Mouse (Mus musculus) liver, adult 2 months (tissue): ENCODE results near the gene Rbm14. TPM values are rescaled to one million over a fixed set of nuclear protein-coding genes. Genes with fewer than 3 reads are reported as not detected.
A peak's percentile ranks its signal among the peaks of the same experiment; 100 is the strongest.
"Not testable (repeated sequence)": the region's sequence is repeated elsewhere in the genome, so short reads cannot be mapped to it uniquely, and the experiment has no call there.

Experiments used
- DNase-seq: peaks from one replicate; pipeline ENCODE4 v3.0.0-alpha.2; 2011; ENCODE audit warnings: low read depth, low spot score; ENCODE audit errors: extremely low read depth
- H3K27ac ChIP-seq: fragments of 200-500 bp; replicated peaks from 2 replicates; pipeline ENCODE4 v1.5.1; 2012; ENCODE audit warnings: low read depth, mild to moderate bottlenecking, control low read depth, inconsistent platforms, low read length; ENCODE audit not compliant: insufficient read depth
- H3K27me3 ChIP-seq: fragments of 200-500 bp; 2 replicates; pipeline ENCODE4 v1.6.1; 2012; ENCODE audit warnings: mild to moderate bottlenecking, moderate library complexity, low read length, inconsistent platforms; ENCODE audit not compliant: control insufficient read depth, insufficient read depth
- H3K36me3 ChIP-seq: fragments of 200-500 bp; 2 replicates; pipeline ENCODE4 v1.6.1; 2012; ENCODE audit warnings: low read length, inconsistent platforms; ENCODE audit not compliant: control insufficient read depth, insufficient read depth
- H3K4me1 ChIP-seq: fragments of 200-500 bp; 2 replicates; pipeline ENCODE4 v1.6.1; 2011; ENCODE audit warnings: low read length; ENCODE audit not compliant: control insufficient read depth, insufficient read depth
- H3K4me3 ChIP-seq: fragments of 200-500 bp; 2 replicates; pipeline ENCODE4 v1.5.1; 2011; ENCODE audit warnings: low read depth, mild to moderate bottlenecking, control low read depth, low read length, moderate library complexity; ENCODE audit not compliant: insufficient read depth
- H3K79me2 ChIP-seq: fragments of 200-500 bp; 2 replicates; pipeline ENCODE4 v1.6.1; 2012; ENCODE audit warnings: inconsistent platforms, mild to moderate bottlenecking, low read length, moderate library complexity; ENCODE audit not compliant: control insufficient read depth, insufficient read depth
- H3K9ac ChIP-seq: fragments of 200-500 bp; 2 replicates; pipeline ENCODE4 v1.6.1; 2012; ENCODE audit warnings: low read depth, mild to moderate bottlenecking, control low read depth, inconsistent platforms, low read length
- CTCF ChIP-seq: fragments of 200-500 bp; IDR thresholded peaks from 2 replicates; pipeline ENCODE4 v1.5.1; 2011; ENCODE audit warnings: low read depth, low read length, control low read depth
- POLR2A ChIP-seq: fragments of 200-500 bp; IDR thresholded peaks from 2 replicates; pipeline ENCODE4 v1.6.1; 2011; ENCODE audit warnings: low read length, control low read depth; ENCODE audit not compliant: insufficient read depth; ENCODE audit errors: extremely low read depth
- WGBS: fragments of 180-500 bp; shearing (Covaris S2); methylation state at CpG from one replicate; pipeline ENCODE4 v1.1.7; 2018; 5-methylcytosine and 5-hydroxymethylcytosine counted together
- polyA plus RNA-seq: library from polyadenylated mRNA; depleted of rRNA; stranded (reverse); fragments of >200 nt; gene quantifications from 2 replicates; pipeline ENCODE4 v1.2.3, GENCODE M21; 2012
- total RNA-seq: library from RNA; depleted of rRNA; stranded (reverse); fragments of >200 nt; gene quantifications from 2 replicates; pipeline ENCODE4 v1.2.3, GENCODE M21; 2014

Gene Rbm14
- total and polyA plus RNA-seq, 2 experiments = 9.0 to 26.1 TPM

DNA sequence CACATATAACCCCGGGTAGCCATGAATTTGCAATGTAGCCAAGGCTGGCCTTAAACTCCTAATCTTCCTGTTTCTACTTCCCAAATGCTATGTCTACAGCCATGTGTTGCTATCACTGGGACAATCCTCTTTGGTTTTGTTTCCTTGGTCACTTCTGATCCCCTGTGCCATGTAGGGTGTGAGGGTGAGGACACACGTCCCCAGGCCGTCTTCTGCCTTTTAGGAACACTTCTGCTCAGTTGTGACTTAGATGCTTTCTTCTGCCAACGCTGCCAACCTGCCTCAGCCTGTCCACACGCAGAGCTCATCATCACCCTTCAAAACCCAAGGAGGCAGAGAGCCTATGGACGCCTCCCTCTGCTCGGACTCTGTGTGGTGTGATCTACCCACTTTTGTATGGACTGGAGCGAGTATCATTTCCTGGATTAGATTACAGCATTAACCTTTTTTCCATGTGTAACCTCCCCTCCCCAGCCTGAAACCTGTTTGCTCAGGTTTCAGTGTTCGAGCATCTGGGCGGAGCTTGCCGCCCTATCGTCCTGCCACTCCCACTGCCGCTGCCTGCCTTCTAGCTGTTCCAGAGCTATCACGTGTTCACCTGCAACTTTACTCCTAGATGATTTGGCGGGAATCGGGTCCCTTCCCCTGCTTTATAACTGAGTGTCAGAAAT is 17.1 kb upstream of the Rbm14 start:
- peak; percentile 85 for DNase-seq
- H3K79me2 ChIP-seq = peaks cover 16% of the 10 kb centered on the region
- H3K27me3 ChIP-seq = no peaks in the 10 kb centered on the region
- H3K4me1 ChIP-seq = peaks cover 22% of the 10 kb centered on the region
- WGBS = 21% methylated on average over 16 of the region's 16 CpGs
- peaks cover 67% of the 10 kb centered on the region for H3K36me3 ChIP-seq
- no peak overlapping the region for H3K4me3 ChIP-seq
- TF ChIP-seq POLR2A (no peak), CTCF (no peak)
- peak overlapping the region; percentile 83 for H3K27ac ChIP-seq
- peak overlapping the region; percentile 20; the same call in 1 of the 2 replicates for H3K9ac ChIP-seq

DNA sequence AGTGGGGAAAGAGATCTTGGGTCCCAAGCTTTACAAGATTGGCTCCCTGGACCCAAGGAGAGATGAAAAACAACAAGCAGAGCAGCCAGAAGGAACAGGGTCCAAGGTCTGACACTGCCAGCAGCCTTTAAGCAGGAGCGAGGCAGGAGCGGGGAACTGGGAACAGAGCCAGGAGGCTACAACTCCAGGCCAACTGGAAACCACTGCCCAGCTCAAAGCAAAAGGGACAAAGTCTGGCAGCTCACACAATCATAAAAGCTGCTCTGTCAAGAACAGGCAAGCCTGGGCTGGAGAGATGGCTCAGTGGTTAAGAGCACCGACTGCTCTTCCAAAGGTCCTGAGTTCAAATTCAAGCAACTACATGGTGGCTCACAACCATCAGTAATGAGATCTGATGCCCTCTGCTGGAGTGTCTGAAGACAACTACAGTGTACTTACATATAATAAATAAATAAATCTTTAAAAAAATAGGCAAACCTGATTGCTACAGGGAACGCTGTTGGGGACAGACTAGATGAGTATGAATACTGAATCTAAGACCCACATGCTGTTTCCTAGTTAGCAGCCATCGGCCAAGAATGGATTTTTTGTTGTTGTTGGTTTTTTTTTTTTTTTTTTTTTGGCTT is 9.4 kb upstream of the Rbm14 start:
- H3K36me3 ChIP-seq = peaks cover 16% of the 10 kb centered on the region
- H3K4me1 ChIP-seq = peaks cover 9% of the 10 kb centered on the region
- peak overlapping the region; percentile 43 for H3K27ac ChIP-seq
- no peak overlapping the region for H3K9ac ChIP-seq
- no peak overlapping the region for H3K4me3 ChIP-seq
- WGBS = 12% methylated on average over 5 of the region's 5 CpGs
- TF ChIP-seq POLR2A (no peak), CTCF (no peak)
- no peaks in the 10 kb centered on the region for H3K27me3 ChIP-seq
- DNase-seq = peak; percentile 98
- H3K79me2 ChIP-seq = no peaks in the 10 kb centered on the region

DNA sequence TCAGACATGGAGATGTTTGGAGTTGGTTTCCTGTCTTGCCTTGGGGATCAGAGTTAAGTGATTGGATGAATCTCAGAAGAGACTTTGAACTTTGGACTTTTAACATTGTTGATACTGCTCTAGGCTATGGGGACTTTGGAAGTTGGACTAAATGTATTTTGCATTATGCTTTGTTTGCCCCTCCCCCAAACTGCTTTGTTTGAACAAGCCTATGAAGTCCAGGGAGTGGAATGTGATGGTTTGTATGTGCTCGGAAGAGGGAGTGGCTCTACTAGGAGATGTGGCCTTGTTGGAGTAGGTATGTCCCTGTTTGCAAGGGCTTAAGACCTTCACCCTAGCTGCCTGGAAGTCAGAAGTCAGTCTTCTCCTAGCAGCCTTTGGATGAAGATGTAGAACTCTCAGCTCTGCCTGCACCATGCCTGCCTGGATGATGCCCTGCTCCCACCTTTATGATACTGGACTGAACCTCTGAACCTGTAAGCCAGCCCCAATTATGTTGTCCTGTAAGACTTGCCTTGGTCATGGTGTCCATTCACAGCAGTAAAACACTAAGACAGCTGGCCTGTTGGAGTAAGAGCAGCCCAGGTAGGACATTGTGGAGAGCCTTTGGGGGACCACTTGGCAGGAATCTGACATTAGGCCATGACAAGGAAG is 5.9 kb upstream of the Rbm14 start:
- Histone ChIP-seq H3K4me1 (peaks cover 9% of the 10 kb centered on the region), H3K27ac (no peak overlapping the region), H3K4me3 (no peak overlapping the region), H3K79me2 (no peaks in the 10 kb centered on the region; the same call in 1 of the 2 replicates), H3K9ac (no peak overlapping the region), H3K36me3 (no peaks in the 10 kb centered on the region), H3K27me3 (no peaks in the 10 kb centered on the region)
- TF ChIP-seq POLR2A = no peak
- TF ChIP-seq CTCF = no peak
- peak; percentile 55 for DNase-seq
- WGBS = 30% methylated on average over 1 of the region's 1 CpGs

DNA sequence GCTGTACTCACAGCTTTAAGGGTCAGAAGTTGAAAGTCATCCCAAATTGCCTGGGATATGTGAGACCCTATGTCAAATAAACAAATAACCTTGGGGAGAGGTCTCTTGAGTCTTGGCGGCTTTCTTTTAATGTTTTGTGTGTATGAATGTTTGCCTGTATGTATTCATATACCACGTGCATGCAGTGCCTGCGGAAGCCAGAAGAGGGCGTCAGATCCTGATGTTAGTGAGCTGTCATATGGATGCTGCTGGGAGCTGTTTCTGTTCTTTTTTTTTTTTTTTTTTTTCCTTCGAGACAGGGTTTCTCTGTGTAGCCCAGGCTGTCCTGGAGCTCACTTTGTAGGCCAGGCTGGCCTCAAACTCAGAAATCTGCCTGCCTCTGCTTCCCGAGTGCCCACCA is 1.6 kb upstream of the Rbm14 start:
- Histone ChIP-seq H3K4me3 (no peak overlapping the region), H3K27ac (no peak overlapping the region), H3K27me3 (no peaks in the 10 kb centered on the region), H3K79me2 (peaks cover 23% of the 10 kb centered on the region; the same call in 1 of the 2 replicates), H3K9ac (no peak overlapping the region), H3K4me1 (peaks cover 20% of the 10 kb centered on the region), H3K36me3 (no peaks in the 10 kb centered on the region)
- WGBS = 87% methylated on average over 6 of the region's 6 CpGs
- no peak for DNase-seq
- TF ChIP-seq CTCF (peak; percentile 59), POLR2A (no peak)

DNA sequence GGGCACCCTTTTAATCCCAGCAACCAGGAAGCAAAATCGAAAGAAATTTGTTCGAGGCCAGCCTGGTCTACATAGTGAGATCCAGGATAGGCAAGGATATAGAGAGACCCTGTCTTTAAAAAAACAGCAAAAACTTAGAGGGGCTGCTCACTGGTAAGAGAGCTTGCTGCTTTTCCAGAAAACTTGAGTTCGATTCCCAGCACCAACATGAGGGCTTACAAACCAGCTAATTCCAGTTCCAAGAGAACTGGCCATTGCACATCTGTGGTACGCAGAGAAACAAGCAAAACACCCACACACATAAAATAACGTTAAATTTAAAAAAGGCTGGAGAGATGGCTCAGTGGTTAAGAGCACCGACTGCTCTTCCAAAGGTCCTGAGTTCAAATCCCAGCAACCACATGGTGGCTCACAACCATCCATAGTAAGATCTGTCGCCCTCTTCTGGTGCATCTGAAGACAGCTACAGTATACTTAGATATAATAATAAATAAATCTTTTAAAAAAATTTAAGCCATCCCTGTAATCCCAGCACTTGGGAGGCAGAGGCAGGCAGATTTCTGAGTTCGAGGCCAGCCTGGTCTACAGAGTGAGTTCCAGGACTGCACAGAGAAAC is 1.0 kb upstream of the Rbm14 start:
- Histone ChIP-seq H3K4me1 (peaks cover 20% of the 10 kb centered on the region), H3K4me3 (0 out of 2 replicates have a peak overlapping the region, but pooled peaks have one; percentile 77), H3K79me2 (peaks cover 25% of the 10 kb centered on the region; the same call in 1 of the 2 replicates)
- not testable (repeated sequence) for DNase-seq, H3K36me3 ChIP-seq, H3K27me3 ChIP-seq, H3K27ac ChIP-seq, H3K9ac ChIP-seq
- WGBS = 79% methylated on average over 8 of the region's 8 CpGs
